Mouse (Mus musculus) cerebellum, postnatal 14 days (tissue): ENCODE data around the gene Krt71.
"Not testable (repeated sequence)": the region's sequence is repeated elsewhere in the genome, so short reads cannot be mapped to it uniquely, and the experiment has no call there.

ENCODE experiments used
- DNase-seq, 2 experiments: peaks; one replicate each; pipeline ENCODE4 v3.0.0; 2021; ENCODE audit warnings: mixed read lengths in 2 of 2

The Krt71 gene

GRCm38 (mm10) chr15:101742711-101743110 is at the start of gene Krt71:
TSS of gene Krt71 (minus strand) at chr15:101743109.
- peak; percentile 55 to 66 for DNase-seq

DNA sequence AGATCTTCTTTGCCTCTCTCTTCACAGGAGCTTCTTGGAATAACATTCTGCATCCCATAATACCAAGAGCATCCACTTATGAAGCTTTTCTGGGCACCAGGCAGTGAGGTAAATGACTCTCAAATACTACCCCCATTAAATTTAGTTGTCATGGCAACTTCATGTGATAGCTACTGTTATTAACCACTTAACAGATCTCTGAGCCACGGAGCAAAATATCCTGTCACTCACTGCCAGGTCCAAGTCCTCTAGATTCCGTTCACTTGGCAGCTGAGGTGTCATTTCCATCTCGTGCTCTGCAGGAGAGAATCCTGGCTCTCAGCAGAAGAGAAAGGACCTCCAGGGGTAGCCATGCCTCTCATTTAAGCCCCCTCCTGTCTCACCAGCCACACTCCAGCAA is 48.0 kb upstream of the Krt71 start:
- no peak for DNase-seq

DNA sequence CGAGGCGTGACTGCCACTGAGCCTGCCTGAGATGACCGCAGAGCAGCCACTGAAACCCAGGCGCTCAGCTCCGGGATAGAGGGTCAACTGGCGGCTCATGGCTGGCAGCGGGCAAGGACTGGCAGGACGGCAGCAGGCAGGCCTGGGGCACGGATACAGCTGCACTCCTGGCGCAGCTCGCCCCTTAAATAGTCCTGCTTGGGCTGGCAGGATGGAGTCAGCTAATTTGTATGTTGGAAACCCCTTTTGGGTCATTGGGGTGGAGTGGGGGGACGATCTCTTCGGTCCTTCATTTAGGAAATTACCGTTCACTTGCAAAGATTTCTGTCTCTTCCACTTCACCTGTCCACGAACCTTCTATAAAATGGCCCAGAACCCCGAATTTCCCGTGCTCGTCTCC is 43.5 kb upstream of the Krt71 start, which contains the start of gene Krt72:
Gene Krt72, minus strand, starts transcription at position 101 of the 400 bp plus-strand sequence.
- DNase-seq: no peak

- no peak for DNase-seq
These were observed 30.5 kb upstream of the Krt71 start for GRCm38 (mm10) chr15:101773420-101773819.

DNA sequence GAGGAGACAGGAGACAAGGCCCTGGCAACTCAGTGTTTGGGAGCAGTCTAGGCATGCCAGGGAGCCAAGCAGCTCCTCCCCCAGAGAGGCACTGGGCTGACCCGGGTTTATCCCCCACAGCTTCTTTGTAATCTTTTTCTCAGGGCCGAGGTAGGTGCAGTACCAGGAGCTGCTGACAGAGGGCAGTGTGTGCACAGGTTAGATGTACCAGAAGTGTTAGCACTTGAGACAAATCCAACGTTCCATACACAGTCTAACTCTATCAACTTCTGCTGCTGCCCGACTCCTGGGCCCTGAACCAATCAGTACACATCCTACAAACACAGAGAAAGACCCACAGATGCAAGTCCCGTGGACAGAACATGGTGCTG is 29.8 kb upstream of the Krt71 start:
- peak; percentile 92 to 96 for DNase-seq

DNA sequence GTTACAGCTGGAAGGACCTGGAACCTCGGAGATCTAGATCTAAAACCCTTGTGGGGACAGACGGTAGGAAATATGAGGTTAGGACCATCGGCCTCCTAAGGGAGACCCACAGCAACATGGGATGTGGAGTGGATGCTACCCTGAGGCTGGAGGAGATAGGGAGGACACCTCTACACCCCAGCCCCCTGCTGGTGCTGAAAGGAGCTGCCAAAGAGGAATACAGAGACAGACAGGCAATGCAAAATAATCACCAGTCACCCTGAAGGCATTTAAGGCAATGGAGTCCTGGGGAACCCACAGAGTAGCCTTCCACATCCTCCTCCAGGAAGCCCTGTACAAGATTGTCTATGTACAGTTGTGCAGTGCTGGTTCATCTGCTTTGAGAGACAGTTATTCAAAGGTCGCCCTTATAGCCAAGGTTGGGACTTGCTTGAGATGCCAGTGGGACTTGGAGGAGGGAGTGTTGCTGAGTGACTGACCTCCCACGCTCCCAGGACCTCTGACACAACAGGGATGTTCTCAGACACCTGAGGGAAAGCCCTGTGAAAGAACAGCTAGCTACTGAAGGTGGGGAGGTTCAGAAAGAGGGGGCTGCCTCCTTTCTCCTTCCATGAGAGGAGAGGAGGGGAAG is 29.3 kb upstream of the Krt71 start:
- peak in 1 of 2 experiments; percentile 35 for DNase-seq

DNA sequence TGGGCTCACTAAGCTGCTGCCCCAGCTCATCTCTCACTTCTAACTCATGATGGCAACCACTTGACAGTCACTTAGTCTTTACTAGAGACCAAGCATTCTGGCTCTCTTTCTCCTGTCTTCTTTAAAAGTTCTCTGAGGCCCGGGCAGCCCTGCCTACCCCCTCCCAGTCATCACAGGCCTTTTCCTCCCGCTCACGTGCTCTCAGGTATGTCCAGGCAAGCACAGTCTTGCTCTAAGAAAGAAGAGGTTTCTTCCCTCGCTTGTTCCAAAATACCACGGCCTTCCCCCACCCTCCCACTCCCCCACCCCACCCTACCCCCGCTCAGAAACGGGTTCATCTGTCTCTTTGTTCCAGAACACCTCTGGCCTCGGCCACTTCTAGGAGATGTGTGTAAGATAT is 27.3 kb upstream of the Krt71 start:
- DNase-seq: no peak

GRCm38 (mm10) chr15:101737786-101738185 is 5.1 kb downstream of the Krt71 start:
- DNase-seq: no peak

GRCm38 (mm10) chr15:101730653-101731052 is 12.3 kb downstream of the Krt71 start:
- DNase-seq: no peak

DNA sequence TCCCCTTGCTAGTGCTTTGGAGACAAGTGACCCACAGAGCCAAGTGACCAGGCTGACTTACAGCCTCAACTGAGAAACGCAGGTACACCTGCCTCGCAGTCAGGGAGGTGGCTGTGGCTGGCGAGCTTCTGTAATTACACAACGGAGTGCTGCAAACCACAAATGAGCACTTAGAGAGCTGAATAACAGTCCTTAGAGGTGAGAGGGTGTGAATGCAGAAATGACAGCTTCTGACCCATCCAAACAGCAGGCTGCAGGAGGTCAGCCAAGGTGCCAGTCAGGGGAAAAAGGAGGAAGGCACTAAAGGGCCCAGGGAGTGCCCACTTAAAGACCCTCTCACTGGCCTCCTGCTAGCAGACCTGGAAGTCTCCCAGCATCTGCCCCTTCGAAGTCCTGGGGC is 18.2 kb downstream of the Krt71 start:
- DNase-seq: no peak

DNA sequence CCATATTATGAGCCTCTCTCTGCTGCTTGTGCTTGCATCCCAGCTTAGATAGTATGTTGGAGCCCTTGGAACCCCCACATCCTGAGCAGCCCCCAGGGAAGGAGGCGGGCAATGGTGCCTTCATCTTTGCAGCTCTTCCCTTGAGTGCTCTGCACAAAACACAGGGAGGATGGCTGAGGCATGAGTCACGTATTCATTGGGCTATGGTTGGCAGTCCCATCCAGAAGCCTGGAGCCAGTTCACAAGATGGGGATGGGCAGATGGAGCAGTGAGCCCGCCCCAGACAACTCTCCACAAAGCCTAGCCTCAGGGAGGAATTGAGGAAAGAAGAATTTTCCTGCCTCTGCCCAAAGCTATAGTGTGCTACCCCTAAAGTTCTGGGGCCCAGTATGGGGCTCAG is 27.1 kb downstream of the Krt71 start:
- no peak for DNase-seq

GRCm38 (mm10) chr15:101714356-101714755 is 28.6 kb downstream of the Krt71 start:
- no peak for DNase-seq

GRCm38 (mm10) chr15:101713731-101714130 is 29.2 kb downstream of the Krt71 start:
- peak in 1 of 2 experiments; percentile 48 for DNase-seq

- DNase-seq: no peak
These were observed 30.2 kb downstream of the Krt71 start, which contains the start of gene Krt5 for GRCm38 (mm10) chr15:101712720-101713119. TSS of gene Krt5 (minus strand) at chr15:101712898.

GRCm38 (mm10) chr15:101708683-101709082 is 34.2 kb downstream of the Krt71 start:
- peak; percentile 31 to 45 for DNase-seq

GRCm38 (mm10) chr15:101707454-101707853 is 35.5 kb downstream of the Krt71 start:
- DNase-seq: no peak

DNA sequence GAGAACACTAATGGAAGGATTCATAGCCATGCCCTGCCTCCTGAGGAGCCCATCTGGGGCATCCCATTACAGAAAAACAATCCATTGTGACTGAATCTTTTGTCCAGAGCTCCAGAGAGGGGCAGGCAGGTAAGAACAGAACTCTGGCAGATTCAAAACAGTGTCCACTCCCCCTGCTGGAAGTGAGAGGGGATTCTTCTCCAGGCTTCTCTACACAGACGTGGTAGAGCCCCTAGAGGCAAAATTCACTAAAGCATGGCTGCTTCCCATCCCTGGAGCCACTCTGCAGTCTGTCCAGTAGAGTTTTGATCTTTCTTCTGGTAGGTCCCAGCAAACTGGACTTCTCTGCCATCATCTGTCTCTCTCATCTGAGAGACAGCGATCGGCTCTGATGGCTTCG is 38.8 kb downstream of the Krt71 start:
- DNase-seq: peak in 1 of 2 experiments; percentile 20

- no peak for DNase-seq
These were observed 40.5 kb downstream of the Krt71 start for GRCm38 (mm10) chr15:101702380-101702779.

DNA sequence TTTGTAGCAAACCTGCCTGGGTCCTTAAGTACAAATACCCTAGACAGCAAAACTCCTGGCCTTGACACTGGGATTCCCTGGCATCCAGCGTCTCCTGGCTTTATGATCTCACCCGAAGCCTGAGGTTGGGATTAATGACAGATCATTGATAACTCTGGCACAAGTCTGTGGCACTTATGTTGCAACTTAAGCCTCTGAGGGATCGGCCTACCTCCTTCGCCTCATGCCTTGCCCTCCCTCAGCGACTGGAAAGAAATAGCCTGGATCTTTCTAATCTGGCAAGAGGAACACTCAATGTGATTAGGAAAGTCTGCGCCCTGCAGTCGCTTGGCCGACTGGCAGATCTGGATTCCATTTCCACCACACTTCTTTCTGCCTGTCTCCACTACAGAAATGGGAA is 43.0 kb downstream of the Krt71 start:
- no peak for DNase-seq

GRCm38 (mm10) chr15:101699192-101699591 is 43.7 kb downstream of the Krt71 start:
- DNase-seq: no peak

DNA sequence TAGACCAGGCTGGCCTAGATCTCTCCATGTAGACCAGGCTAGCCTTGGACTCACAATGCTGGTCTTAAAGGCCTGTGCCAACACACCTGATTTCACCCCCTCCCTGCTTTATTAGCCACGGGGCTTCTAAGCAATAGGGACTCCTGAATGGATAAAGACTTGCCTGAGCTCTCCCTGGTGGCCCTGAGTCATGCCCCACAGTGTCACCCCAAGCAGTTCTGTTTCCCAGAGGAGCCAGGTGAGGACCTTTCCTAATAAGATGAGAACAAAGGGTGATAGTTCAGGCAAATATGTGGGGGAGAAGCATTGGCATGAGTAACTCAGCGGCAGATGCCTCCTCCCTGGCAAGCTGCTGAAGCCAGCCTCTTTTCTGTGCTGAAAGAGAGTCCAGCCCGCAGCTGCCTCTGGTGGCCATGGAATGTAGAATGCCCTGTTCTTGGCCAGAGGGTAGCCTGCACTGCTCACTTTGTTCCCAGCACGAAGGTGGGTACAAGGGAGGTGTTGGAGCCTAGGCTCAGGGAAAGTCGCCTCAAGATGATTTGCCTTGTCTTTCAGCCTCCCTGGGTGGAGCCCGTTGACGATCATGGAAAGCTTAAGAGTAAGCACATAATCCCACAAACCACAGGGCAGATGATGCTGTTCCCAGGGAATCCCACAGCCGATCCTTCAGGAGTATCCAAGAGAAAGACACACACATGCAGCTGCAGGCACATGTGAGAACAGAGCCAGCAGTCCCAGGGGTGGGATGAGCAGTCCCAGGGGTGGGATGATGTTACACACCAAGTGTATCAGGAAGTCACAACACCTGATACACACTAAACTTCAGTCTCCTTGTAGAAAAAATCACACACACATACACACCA is 45.4 kb downstream of the Krt71 start:
- peak; percentile 30 to 53 for DNase-seq

- no peak for DNase-seq
These were observed 48.7 kb downstream of the Krt71 start, which contains the start of gene Krt6a for GRCm38 (mm10) chr15:101694207-101694606. TSS of gene Krt6a (minus strand) at chr15:101694307.

GRCm38 (mm10) chr15:101690460-101690859 is 52.4 kb downstream of the Krt71 start:
- not testable (repeated sequence) for DNase-seq

- no peak for DNase-seq
These were observed 54.7 kb downstream of the Krt71 start for GRCm38 (mm10) chr15:101688161-101688560.
